Mouse (Mus musculus): Measurements from ENCODE around the gene Sftpd.

- no peak for TF ChIP-seq POLR2A (IDR thresholded peaks at IDR 0.05; ENCODE audit: borderline replicate concordance, control insufficient read depth, low read depth, low read length)
- no peak for TF ChIP-seq CTCF (IDR thresholded peaks at IDR 0.05; ENCODE audit: control insufficient read depth, insufficient read depth, low read length)
These were observed 38.9 kb downstream of the Sftpd start for GRCm38 (mm10) chr14:41146035-41146434.

Data from bone marrow, adult 2 months (tissue).